Mouse (Mus musculus) heart, embryonic 16.5 days (tissue): ENCODE measurements around the gene Srgap2. TPM values are rescaled to one million over a fixed set of nuclear protein-coding genes. Genes with fewer than 3 reads are reported as not detected.

Experiments used
- ATAC-seq: fragments of 200-750 bp; cut with Nextera tagmentation; replicated peaks from 2 replicates; pipeline ENCODE4 v1.8.0; 2017; ENCODE audit warnings: moderate number of reproducible peaks; ENCODE audit not compliant: insufficient read depth, low FRiP score; ENCODE audit errors: extremely low read depth
- H3K27ac ChIP-seq: fragments of 300-500 bp; sonication (generic); 2 replicates; pipeline ENCODE4 v1.5.1; 2014; ENCODE audit warnings: mild to moderate bottlenecking, low read length, control low read depth, moderate library complexity
- H3K27me3 ChIP-seq: fragments of 300-500 bp; sonication (generic); 2 replicates; pipeline ENCODE4 v1.6.1; 2014; ENCODE audit warnings: low read length, mixed read lengths; ENCODE audit not compliant: control insufficient read depth, insufficient read depth
- H3K36me3 ChIP-seq: fragments of 300-500 bp; sonication (generic); 2 replicates; pipeline ENCODE4 v1.6.1; 2014; ENCODE audit not compliant: control insufficient read depth, insufficient read depth
- H3K4me1 ChIP-seq: fragments of 300-500 bp; sonication (generic); 2 replicates; pipeline ENCODE4 v1.6.1; 2014; ENCODE audit warnings: low read length, mixed read lengths; ENCODE audit not compliant: control insufficient read depth, insufficient read depth
- H3K4me2 ChIP-seq: fragments of 300-500 bp; sonication (generic); 2 replicates; pipeline ENCODE4 v1.6.1; 2014; ENCODE audit warnings: low read depth, mild to moderate bottlenecking, control low read depth, low read length
- H3K4me3 ChIP-seq: fragments of 300-500 bp; sonication (generic); 2 replicates; pipeline ENCODE4 v1.5.1; 2014; ENCODE audit warnings: mild to moderate bottlenecking, control low read depth, low read length
- H3K9ac ChIP-seq: fragments of 300-500 bp; sonication (generic); 2 replicates; pipeline ENCODE4 v1.6.1; 2014; ENCODE audit warnings: low read length, control low read depth
- H3K9me3 ChIP-seq: fragments of 300-500 bp; sonication (generic); replicated peaks from 2 replicates; pipeline ENCODE4 v1.6.1; 2016; ENCODE audit warnings: low read length; ENCODE audit not compliant: control insufficient read depth
- WGBS: fragments of 180-500 bp; shearing (Covaris S2); extraction: QIAGEN DNeasy Blood & Tissue Kit; methylation state at CpG from one replicate; pipeline ENCODE4 v1.1.7; 2014; 5-methylcytosine and 5-hydroxymethylcytosine counted together
- polyA plus RNA-seq: library from polyadenylated mRNA; unstranded; fragments of >200 nt; fragmentation: Nextera tagmentation; extraction: Ambion mirVana; gene quantifications from 2 replicates; pipeline ENCODE4 v1.2.1, GENCODE M21; 2015

The Srgap2 gene
- polyA plus RNA-seq, 1 experiment from 2014 or later = 16.6 TPM

DNA sequence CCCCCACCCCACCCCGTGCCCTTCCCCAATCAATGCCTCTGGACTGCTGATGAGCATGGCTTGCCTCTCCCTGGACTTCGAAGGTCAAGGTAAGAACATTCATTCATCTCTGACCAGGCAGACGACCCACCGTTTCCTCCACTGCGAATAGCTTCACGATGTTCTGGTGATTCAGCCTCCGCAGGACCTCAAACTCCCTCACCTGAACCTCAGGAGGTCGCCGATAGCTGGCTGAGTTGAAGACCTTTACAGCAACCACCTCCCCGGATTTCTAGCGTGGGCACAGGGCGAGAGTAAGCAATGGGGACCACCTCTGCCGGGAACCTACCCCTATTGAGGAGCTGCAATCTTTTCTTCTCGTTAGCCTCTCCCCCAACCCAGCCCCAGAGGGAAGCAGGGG, 251.6 kb downstream of the Srgap2 start:
- H3K27ac ChIP-seq = no peak overlapping the region
- H3K4me2 ChIP-seq = no peak overlapping the region
- WGBS = 64% methylated on average over 14 of the region's 14 CpGs
- H3K4me1 ChIP-seq = peaks cover 8% of the 10 kb centered on the region
- ATAC-seq = no peak
- H3K9ac ChIP-seq = no peak overlapping the region
- H3K9me3 ChIP-seq = no peaks in the 10 kb centered on the region
- H3K27me3 ChIP-seq = no peaks in the 10 kb centered on the region
- no peaks in the 10 kb centered on the region for H3K36me3 ChIP-seq
- H3K4me3 ChIP-seq = no peak overlapping the region

DNA sequence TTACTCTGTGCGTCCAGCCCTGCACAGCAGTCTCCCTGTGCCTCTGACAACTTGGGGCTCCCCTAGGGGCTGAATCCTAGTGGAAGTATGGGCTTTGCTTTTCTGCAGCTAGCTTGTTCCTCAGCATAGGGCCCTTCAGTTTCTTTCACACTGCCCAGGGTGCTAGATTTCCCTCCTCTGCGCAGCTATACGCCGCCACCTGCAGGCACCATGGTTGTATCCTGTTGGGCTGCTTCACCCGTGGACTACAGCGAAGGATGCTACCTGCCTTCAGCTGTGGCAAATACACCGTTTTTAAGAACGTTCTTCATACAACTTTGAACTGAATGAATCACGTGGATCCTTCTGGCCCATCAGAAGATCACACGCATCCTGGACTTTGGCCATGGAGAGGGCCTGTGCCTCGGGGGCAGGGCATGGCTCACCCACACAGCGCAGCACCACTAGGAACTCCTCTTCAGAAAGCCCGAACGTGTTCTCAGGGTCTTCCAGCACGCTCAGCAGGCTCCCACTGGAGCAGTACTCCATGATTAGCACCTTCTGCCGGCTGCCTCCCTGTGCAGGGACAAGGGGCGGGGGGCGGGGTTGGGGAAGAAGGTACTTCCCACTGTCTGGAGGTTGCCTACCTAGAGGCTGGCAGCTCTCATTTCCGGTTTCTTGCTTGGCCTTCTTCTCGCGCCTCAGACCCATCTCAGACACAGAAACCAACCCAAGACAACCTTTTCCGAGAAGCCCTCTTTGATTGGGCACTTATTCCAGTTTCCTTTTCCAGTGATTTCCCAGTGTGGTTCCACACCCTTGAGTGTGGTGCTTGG, 252.2 kb downstream of the Srgap2 start:
- Histone ChIP-seq H3K4me2 (peak overlapping the region; percentile 28; the same call in 1 of the 2 replicates), H3K27me3 (no peaks in the 10 kb centered on the region), H3K4me1 (peaks cover 8% of the 10 kb centered on the region), H3K9me3 (no peaks in the 10 kb centered on the region), H3K9ac (no peak overlapping the region), H3K27ac (no peak overlapping the region), H3K36me3 (no peaks in the 10 kb centered on the region), H3K4me3 (no peak overlapping the region)
- ATAC-seq = no peak
- 36% methylated on average over 22 of the region's 22 CpGs for WGBS

DNA sequence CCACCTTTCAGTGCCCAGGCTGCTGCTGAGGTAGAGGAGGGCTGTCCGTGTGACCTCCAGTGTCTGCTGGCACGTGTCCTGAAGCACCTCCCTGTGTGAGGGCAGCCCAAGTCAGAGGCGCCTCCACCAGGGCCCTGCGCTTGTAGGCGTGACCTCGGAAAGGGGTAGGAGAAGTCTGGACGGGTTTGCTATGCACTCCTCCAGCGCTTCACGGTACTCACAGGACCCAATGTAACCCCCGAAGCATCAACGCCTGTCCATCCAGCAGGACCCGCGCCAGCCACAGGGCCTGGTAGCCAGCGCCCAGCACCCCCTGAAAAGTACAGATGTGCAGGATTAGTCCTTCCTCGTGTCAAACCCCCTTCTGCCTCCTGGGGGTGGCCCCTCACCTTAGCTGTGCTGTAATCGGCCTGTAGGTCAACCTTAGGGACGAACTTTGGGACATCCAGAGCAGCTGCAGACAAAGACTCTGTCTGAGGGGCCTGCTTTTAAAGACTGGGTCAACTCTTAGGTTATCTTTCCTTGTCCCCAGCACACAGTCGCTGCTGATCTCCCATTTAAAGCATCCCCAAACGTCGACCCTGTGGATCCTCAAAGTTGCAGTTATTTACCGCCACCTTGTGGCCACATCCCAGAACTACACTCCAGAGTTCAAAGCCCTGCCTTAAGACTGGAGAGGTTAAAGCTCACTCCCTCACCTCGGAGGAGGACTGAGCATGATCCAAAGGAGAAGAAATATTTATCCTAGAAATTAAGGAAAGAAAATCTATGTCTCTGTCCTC, 257.2 kb downstream of the Srgap2 start:
- Histone ChIP-seq H3K4me2 (no peak overlapping the region), H3K4me1 (no peaks in the 10 kb centered on the region), H3K4me3 (no peak overlapping the region), H3K27me3 (no peaks in the 10 kb centered on the region), H3K36me3 (no peaks in the 10 kb centered on the region), H3K9ac (no peak overlapping the region), H3K9me3 (no peaks in the 10 kb centered on the region), H3K27ac (no peak overlapping the region)
- 0 out of 2 replicates have a peak, but pooled peaks have one; percentile 32 for ATAC-seq
- 33% methylated on average over 22 of the region's 22 CpGs for WGBS

DNA sequence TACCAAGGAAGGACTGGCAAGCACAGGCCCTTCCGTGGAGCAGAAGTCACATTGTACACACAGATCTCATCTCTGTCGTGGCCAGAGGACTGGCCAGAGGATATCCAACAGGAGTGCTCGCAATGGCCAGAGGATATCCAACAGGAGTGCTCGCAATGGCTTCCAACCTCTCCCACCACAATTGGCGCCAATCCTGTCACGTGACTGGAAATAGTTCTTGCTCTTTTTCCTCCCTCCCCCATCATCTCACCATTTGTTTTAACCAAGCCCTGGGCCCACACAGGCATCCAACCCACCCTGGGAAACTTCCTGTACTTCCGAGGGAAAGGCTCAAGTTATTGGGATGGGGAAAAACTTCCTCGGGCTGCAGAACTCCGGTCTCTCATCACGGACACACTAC, 258.4 kb downstream of the Srgap2 start:
- H3K9ac ChIP-seq = no peak overlapping the region
- no peak overlapping the region for H3K4me2 ChIP-seq
- no peak overlapping the region for H3K4me3 ChIP-seq
- no peak for ATAC-seq
- no peaks in the 10 kb centered on the region for H3K9me3 ChIP-seq
- no peaks in the 10 kb centered on the region for H3K4me1 ChIP-seq
- no peaks in the 10 kb centered on the region for H3K36me3 ChIP-seq
- no peaks in the 10 kb centered on the region for H3K27me3 ChIP-seq
- no peak overlapping the region for H3K27ac ChIP-seq
- 76% methylated on average over 10 of the region's 10 CpGs for WGBS

DNA sequence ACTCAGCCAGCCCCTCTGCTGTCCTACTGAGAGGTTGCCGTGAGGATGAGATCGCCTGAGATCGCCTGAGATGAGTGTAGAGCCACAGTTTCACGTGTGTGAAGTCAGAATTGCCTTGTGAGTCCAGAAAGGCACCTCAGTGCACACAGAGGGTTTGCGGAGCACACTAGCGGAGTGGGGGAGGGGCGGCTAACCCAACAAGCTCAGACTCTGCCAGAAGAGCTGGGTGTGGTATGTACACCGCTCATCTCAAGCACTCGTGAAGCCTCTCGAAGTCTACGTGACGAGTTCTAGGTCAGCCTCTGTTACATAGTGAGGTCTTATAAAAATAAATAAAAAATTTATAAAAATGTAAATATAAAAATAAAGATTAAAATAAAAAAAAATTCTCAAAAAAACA, 263.2 kb downstream of the Srgap2 start:
- H3K36me3 ChIP-seq = no peaks in the 10 kb centered on the region
- ATAC-seq = no peak
- no peak overlapping the region for H3K4me2 ChIP-seq
- H3K9ac ChIP-seq = no peak overlapping the region
- no peak overlapping the region for H3K27ac ChIP-seq
- WGBS = 60% methylated on average over 12 of the region's 12 CpGs
- no peaks in the 10 kb centered on the region for H3K27me3 ChIP-seq
- no peaks in the 10 kb centered on the region for H3K9me3 ChIP-seq
- H3K4me3 ChIP-seq = no peak overlapping the region
- no peaks in the 10 kb centered on the region for H3K4me1 ChIP-seq

DNA sequence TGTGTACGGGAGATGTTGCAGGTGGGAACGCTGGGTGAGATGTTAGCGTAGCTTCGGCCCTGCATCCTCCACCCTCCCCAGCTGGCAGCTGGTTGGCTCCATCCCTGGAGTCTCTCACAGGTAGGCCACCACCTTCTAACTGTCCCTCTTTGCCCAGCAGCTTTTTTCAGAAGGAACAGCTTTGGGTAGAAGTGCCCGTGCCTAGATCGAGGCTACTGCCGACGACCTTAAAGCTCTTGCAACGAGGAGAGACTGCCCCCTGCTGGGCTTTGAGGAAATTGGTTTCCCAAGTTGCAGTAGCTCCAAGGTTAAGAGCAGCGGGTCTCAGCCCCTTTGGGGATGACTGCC, 266.9 kb downstream of the Srgap2 start:
- ATAC-seq = no peak
- Histone ChIP-seq H3K9ac (no peak overlapping the region), H3K36me3 (no peaks in the 10 kb centered on the region), H3K27me3 (no peaks in the 10 kb centered on the region), H3K4me2 (no peak overlapping the region), H3K9me3 (no peaks in the 10 kb centered on the region), H3K27ac (no peak overlapping the region), H3K4me3 (no peak overlapping the region), H3K4me1 (no peaks in the 10 kb centered on the region)
- 28% methylated on average over 10 of the region's 10 CpGs for WGBS

DNA sequence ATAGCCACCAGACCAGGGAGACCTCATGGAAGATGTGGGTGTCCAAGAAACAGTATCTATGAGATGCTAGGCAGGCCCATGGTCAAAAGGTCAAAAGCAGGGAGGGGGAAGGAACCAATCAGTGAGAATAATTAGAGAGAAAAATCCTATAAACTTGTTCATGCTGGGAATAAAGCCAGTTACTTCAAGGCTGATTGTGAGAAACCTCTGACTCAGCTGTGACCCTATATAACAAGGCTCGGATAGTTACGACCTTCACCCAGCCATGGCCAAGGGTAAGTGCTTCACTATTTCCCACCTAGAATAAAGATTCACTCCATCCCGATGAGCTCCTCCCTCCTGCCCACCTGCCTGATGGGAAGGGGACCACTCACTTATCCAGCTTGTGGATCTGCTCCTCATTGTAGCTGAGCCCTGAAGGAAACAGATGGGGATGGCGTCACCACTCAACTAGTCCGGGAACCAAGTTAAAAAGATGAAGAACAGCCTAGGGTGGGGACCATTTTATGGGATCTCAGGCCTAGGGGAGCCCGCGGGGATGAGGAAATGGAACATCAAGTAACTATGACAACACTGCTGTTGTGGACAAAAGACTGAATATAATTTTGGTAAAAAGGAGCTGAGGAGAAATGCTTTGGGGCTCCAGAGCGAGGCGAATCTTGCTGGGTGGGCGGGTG, 267.4 kb downstream of the Srgap2 start:
- Histone ChIP-seq H3K27ac (no peak overlapping the region), H3K4me1 (no peaks in the 10 kb centered on the region), H3K9me3 (no peaks in the 10 kb centered on the region), H3K27me3 (no peaks in the 10 kb centered on the region), H3K9ac (no peak overlapping the region), H3K4me3 (no peak overlapping the region), H3K4me2 (no peak overlapping the region), H3K36me3 (no peaks in the 10 kb centered on the region)
- no peak for ATAC-seq
- 58% methylated on average over 10 of the region's 10 CpGs for WGBS

DNA sequence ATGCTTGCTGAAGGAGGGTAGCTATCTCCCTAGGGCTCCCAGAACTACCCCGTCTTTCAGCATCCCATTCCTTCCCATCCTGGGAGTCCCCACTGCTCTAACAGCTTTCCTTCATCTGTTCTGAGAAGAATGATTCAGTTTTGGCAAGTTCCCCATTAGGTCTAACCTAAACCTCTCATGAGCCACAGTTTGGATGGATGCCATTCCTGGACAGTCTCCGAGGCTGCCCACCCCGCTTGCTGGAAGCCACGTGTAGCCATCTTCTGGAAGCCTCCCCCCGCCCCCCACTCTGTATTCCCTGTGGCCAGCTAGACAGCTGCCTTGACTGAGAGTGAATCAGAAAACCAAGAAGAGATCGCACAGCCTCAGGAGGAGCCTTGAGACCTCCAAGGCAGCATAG, 269.9 kb downstream of the Srgap2 start:
- Histone ChIP-seq H3K9me3 (no peaks in the 10 kb centered on the region), H3K4me1 (no peaks in the 10 kb centered on the region), H3K4me3 (no peak overlapping the region), H3K9ac (no peak overlapping the region), H3K27ac (no peak overlapping the region), H3K4me2 (no peak overlapping the region), H3K36me3 (no peaks in the 10 kb centered on the region), H3K27me3 (no peaks in the 10 kb centered on the region)
- WGBS = 76% methylated on average over 6 of the region's 6 CpGs
- ATAC-seq = no peak
